Mouse (Mus musculus): Measurements from ENCODE around the gene Tspan11.

Gene Tspan11

GRCm38 (mm10) chr6:127933841-127934240 is 46.5 kb downstream of the Tspan11 start:
- no peak for DNase-seq (ENCODE audit: low read depth, low spot score)

GRCm38 (mm10) chr6:127935105-127935504 is 47.7 kb downstream of the Tspan11 start:
- DNase-seq (ENCODE audit: low read depth, low spot score) = no peak

- DNase-seq (ENCODE audit: low read depth, low spot score) = no peak
Measured at GRCm38 (mm10) chr6:127942421-127942820, 55.0 kb downstream of the Tspan11 start.

GRCm38 (mm10) chr6:127945725-127946124 is 58.3 kb downstream of the Tspan11 start:
- peak; percentile 84 for DNase-seq (ENCODE audit: low read depth, low spot score)

- no peak for DNase-seq (ENCODE audit: low read depth, low spot score)
Measured at GRCm38 (mm10) chr6:127948656-127949055, 61.3 kb downstream of the Tspan11 start.

GRCm38 (mm10) chr6:127949885-127950284 is 62.5 kb downstream of the Tspan11 start:
- no peak for DNase-seq (ENCODE audit: low read depth, low spot score)

GRCm38 (mm10) chr6:127953071-127953470 is 65.7 kb downstream of the Tspan11 start:
- DNase-seq (ENCODE audit: low read depth, low spot score) = no peak

- no peak for DNase-seq (ENCODE audit: low read depth, low spot score)
Measured at GRCm38 (mm10) chr6:127956172-127956571, 68.8 kb downstream of the Tspan11 start.

GRCm38 (mm10) chr6:127960203-127960602 is 72.8 kb downstream of the Tspan11 start:
- no peak for DNase-seq (ENCODE audit: low read depth, low spot score)

GRCm38 (mm10) chr6:127965497-127965896 is 78.1 kb downstream of the Tspan11 start:
- no peak for DNase-seq (ENCODE audit: low read depth, low spot score)

GRCm38 (mm10) chr6:127969709-127970108 is 82.3 kb downstream of the Tspan11 start:
- no peak for DNase-seq (ENCODE audit: low read depth, low spot score)

- peak; percentile 84 for DNase-seq (ENCODE audit: low read depth, low spot score)
Measured at GRCm38 (mm10) chr6:127970120-127970519, 82.7 kb downstream of the Tspan11 start.

GRCm38 (mm10) chr6:127970848-127971247 is 83.5 kb downstream of the Tspan11 start:
- no peak for DNase-seq (ENCODE audit: low read depth, low spot score)

GRCm38 (mm10) chr6:127971931-127972330 is 84.5 kb downstream of the Tspan11 start:
- DNase-seq (ENCODE audit: low read depth, low spot score) = no peak

GRCm38 (mm10) chr6:127973553-127973952 is 86.2 kb downstream of the Tspan11 start:
- peak; percentile 18 for DNase-seq (ENCODE audit: low read depth, low spot score)

GRCm38 (mm10) chr6:127974000-127974399 is 86.6 kb downstream of the Tspan11 start:
- DNase-seq (ENCODE audit: low read depth, low spot score) = peak; percentile 47

GRCm38 (mm10) chr6:127976695-127977094 is 89.3 kb downstream of the Tspan11 start:
- DNase-seq (ENCODE audit: low read depth, low spot score) = no peak

- no peak for DNase-seq (ENCODE audit: low read depth, low spot score)
Measured at GRCm38 (mm10) chr6:127978941-127979340, 91.6 kb downstream of the Tspan11 start.

- no peak for DNase-seq (ENCODE audit: low read depth, low spot score)
Measured at GRCm38 (mm10) chr6:127979831-127980230, 92.4 kb downstream of the Tspan11 start.

- DNase-seq (ENCODE audit: low read depth, low spot score) = no peak
Measured at GRCm38 (mm10) chr6:127980381-127981045, 93.1 kb downstream of the Tspan11 start.

- no peak for DNase-seq (ENCODE audit: low read depth, low spot score)
Measured at GRCm38 (mm10) chr6:127981176-127981575, 93.8 kb downstream of the Tspan11 start.

- no peak for DNase-seq (ENCODE audit: low read depth, low spot score)
Measured at GRCm38 (mm10) chr6:127986357-127986756, 99.0 kb downstream of the Tspan11 start.

GRCm38 (mm10) chr6:127987374-127987773 is 100.0 kb downstream of the Tspan11 start:
- no peak for DNase-seq (ENCODE audit: low read depth, low spot score)
